Mouse (Mus musculus): ENCODE results near the gene Vill.

Vill gene

GRCm38 (mm10) chr9:119034676-119035665 lies 17.6 kb upstream of the Vill start:
- no peak for DNase-seq (ENCODE audit: low read depth, low spot score)

DNA sequence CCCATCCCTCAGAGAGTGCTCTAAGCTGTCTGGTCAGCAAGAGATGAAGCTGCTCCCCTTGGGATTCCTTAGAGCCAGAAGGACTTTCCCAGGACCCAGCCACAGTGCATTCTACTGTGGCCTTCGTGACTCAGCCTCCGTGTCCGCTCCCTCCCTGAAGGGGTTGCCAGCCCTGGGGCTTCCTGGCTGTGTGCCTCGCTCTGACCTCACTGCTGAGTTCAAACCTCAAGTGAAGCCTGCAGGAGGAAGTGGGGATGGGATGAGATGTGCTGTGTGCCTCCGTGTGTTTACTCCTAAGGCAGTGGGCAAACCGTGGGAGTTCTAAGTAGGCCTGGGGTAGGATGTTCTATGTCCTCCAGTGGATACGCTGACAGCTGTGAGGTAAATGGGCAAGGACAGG lies 16.7 kb upstream of the Vill start:
- no peak for DNase-seq (ENCODE audit: low read depth, low spot score)

- DNase-seq (ENCODE audit: low read depth, low spot score): no peak
These were observed 15.4 kb upstream of the Vill start for GRCm38 (mm10) chr9:119037076-119037730.

DNA sequence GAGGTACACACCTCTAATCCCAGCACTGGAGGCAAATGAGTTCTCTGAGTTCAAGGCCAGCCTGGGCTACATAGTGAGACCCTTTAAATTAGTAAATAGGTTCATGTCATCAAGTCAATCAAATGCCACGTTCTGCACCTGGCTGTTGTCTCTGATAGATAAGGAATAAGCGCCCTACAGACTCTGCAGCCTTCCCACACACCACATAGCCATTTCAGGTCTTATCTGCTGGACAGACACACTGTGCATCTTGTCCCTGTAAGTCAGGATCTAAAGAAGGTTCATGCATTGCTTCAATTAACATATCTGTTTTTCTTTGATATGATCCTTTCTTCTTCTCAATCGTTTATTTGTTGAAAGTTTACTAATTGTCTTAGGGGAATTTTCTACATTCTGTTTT lies 14.0 kb upstream of the Vill start:
- no peak for DNase-seq (ENCODE audit: low read depth, low spot score)

- no peak for DNase-seq (ENCODE audit: low read depth, low spot score)
These were observed 12.3 kb upstream of the Vill start for GRCm38 (mm10) chr9:119040101-119040775.

DNA sequence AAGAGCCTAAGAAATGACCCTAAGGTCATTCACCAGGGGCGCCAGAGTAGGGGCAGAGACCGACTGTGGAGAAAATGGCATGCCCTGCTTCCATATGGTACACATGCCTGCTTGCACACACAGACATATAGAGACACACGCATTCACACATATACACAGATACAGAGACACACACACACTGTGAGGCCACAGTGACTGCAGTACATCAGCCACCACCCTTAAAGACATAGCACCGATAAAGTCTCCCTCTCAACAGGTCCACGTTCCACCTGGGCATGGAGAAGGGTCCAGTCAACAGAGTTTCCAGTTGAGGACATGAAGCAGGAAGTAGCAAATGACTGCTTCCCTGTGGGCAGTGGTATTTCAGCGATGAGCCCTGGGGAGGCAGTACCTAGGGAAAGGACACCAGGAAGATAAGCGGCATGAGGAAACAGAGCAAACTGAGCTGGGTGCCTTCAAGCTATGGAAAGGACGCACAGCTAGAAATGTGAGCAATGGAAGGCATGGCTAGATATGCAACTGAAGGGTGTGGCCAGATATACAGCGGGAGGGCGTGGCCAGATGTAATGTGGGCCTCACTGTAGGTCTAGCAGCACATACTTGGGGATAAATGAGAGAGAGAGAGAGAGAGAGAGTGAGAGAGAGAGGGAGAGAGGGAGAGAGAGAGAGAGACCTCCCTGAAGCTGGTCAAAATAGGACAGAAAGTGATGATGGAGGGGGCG lies 4.2 kb upstream of the Vill start:
- DNase-seq (ENCODE audit: low read depth, low spot score): no peak

- DNase-seq (ENCODE audit: low read depth, low spot score): no peak
These were observed 1.4 kb upstream of the Vill start for GRCm38 (mm10) chr9:119051158-119051557.

GRCm38 (mm10) chr9:119053964-119054576 lies 1.5 kb downstream of the Vill start:
- no peak for DNase-seq (ENCODE audit: low read depth, low spot score)

DNA sequence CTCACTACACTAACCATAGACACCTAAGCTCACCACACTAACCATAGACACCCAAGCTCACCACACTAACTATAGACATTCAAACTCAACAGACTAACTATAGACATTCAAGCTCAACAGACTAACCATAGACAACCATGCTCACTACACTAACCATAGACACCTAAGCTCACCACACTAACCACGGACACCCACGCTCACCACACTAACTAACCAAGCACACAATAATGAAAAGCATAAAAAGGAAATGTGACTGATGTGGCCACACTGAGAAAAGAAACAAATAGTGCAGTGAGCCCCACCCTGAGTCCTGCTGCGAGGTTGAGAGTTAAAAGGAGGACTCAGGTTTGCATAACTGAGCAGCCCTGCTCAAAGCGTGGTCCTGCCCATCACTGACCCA lies 2.8 kb downstream of the Vill start:
- no peak for DNase-seq (ENCODE audit: low read depth, low spot score)

DNA sequence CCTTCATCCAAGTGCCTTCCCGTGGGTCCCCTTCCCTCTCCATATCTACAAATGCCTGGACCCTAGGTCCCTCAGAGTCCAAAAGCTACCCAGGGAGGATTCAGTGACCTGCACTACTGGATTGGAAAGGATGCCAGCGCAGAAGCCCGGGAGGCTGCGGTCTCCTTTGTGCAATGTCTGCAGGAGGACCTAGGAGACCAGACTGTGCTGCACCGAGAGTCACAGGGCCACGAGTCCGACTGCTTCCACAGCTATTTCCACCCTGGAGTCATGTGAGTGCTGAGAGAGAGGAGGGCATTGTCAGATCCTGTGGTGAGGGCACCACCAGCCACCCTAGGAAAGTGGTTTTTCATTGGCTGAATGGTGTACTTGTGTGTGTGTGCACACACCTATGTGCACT lies 5.7 kb downstream of the Vill start:
- no peak for DNase-seq (ENCODE audit: low read depth, low spot score)

GRCm38 (mm10) chr9:119060701-119061100 lies 8.1 kb downstream of the Vill start:
- DNase-seq (ENCODE audit: low read depth, low spot score): no peak

- DNase-seq (ENCODE audit: low read depth, low spot score): no peak
These were observed 10.6 kb downstream of the Vill start for GRCm38 (mm10) chr9:119063036-119063644.

DNA sequence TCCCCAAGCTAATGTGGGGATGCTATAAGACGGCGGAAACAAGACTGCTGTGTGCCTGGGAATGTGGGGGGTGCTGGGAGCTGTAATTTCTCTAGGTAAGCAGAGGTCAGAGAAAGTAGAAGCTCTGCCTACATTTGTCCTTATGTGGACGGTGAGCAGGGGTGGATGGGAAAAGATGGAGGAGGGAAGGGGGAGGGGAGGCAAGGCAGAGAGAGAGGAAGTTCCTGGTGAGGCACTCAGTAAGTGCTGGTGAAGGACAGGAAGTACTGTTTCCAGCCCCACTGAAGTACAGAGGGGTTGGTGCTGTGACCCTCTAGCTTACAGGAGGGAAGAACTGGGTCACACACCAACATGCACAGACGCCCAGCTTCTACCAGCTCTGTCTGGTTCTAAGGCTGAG lies 11.7 kb downstream of the Vill start:
- DNase-seq (ENCODE audit: low read depth, low spot score): no peak

DNA sequence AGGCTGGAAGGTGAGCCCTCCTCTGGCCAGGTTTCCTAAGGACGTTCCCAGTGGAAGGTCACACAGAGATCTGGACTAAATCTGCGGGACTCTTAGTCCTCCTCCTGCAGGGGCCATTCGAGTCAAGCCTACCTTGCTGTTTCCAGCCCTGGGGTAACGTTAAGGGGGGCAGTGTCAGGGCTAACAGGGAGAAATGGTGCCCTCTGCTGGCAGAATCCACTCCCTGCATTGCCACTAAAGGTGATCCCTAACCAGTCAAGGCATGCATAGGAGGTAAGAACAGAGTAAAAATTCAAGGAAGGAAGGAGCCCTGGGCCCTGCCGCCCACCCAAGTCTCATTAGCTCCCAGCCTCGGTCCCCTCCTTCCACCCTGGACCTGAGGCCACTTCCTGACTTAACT lies 15.0 kb downstream of the Vill start:
- DNase-seq (ENCODE audit: low read depth, low spot score): peak; percentile 56

DNA sequence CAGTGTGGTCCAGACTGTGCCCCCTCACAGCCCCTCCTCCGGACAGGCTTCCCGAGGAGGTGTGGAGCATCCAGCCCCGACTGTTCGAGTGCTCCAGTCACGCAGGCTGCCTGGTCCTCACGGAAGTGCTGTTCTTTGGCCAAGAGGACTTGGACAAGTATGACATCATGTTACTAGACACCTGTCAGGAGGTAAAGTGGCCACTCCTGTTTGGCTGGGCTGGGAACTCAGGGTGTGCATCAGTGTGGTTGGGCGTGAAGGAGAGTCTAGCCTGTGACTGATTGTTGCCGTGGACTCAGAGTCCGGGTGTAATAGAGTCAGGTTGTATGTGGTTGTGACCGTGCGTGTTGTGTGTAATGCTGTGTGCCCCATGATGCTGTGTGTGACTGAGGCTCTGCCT lies 15.7 kb downstream of the Vill start:
- no peak for DNase-seq (ENCODE audit: low read depth, low spot score)

GRCm38 (mm10) chr9:119070173-119070825 lies 17.7 kb downstream of the Vill start:
- DNase-seq (ENCODE audit: low read depth, low spot score): no peak

DNA sequence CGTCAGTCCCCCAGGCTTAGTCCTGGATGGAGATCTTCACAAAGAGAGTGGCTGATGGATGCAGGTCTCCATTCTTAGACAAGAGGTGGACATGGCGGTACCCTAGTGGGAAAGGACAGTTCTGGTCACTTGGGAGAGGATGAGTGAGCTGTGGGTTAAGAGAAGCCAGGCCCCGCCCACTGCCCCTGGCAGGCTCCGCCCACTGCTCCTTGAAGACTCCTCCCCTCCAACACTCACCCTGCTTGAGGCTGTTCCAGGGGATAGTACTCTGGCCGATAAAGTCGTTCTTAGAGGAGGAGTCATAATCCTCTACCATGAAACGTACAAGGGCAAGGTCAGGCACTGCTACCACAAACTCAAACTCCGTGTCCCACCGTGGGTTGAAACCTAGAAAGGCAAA lies 19.2 kb downstream of the Vill start:
- DNase-seq (ENCODE audit: low read depth, low spot score): no peak

DNA sequence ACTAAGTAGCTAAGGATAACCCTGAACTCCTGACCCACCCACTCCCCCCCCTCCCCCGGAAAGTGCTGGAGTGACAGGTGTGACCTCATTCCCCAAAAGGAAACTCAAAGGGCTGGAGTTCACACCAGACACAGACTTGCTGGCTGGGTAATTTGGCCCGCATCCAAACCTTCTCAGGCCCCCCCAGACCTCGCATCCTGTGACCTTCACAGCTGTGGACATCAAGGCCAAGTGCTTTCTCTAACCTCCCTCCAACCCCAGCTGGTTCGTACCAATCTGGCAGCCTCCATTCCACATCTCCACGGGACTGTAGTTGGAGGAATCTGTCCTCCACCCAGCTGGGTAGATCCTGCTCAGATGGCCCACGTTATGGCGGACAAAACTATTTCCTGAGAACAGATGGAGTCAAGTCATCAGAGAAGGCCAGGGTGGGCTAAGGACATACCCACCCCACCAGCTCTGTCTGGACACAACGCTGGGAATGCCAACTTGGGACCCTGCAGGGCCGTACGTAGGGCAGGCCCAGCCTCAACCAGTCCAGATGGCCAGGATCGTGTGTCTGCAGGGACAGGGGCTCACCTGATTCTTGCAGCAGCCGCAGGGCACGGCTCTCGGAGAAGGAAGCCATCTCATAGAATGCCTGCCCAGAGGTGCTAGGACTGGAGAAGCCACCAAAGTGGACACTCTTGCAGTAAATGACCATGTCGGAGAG lies 20.8 kb downstream of the Vill start:
- no peak for DNase-seq (ENCODE audit: low read depth, low spot score)

DNA sequence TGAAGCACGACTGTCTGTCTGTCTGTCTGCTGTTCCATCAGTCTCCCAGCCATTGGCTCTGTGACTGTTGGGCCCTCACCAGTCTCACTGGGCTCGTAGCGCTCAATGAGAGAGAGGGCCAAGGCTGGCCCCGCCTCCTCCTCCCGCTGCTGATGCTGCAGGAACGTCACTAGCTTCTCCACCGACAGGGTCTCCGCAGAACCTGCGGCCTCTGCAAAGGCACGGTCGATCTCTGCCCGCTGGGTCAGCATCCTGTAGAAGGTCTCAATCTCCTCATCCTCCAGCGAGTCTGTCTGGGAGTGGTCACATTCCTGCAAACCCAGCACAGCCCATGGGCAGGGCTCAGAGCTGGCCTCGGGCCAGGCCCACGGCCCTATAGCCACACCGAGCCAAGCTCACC lies 23.1 kb downstream of the Vill start:
- no peak for DNase-seq (ENCODE audit: low read depth, low spot score)

Data from A20 (cell line).